Mouse (Mus musculus) stomach, postnatal 0 days (tissue): ENCODE measurements around the gene Tprkb.

Source experiments
- CTCF ChIP-seq: IDR thresholded peaks from 2 replicates; pipeline ENCODE4 v1.5.1; 2016; ENCODE audit warnings: antibody characterized with exemption, low read depth, mild to moderate bottlenecking, moderate library complexity
- EP300 ChIP-seq: optimal IDR thresholded peaks from 2 replicates; pipeline ENCODE3; 2016; ENCODE audit warnings: antibody characterized with exemption

DNA sequence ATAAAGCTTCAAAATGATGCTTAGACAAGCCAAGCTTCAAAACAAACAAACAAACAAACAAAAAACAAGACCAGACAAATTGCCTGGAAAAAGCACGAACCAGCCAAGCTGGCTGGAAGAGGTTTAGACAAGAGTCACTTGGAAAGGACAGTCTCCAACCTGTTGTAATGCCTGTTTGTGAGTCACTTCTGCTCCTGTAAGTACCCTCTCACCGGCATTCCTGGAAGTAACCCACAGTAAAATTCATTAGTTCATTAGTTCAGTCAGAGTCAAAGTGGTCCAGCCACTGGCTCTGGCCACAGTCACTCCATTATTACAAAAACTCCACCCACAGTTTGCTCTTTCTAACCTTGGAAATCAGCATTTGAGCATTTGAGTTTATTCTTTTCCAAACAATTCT lies 47.8 kb upstream of the Tprkb start:
- TF ChIP-seq CTCF (no peak), EP300 (no peak)
